16 mouse cellular contexts compared by ENCODE assay signal in the genomic region with DNA sequence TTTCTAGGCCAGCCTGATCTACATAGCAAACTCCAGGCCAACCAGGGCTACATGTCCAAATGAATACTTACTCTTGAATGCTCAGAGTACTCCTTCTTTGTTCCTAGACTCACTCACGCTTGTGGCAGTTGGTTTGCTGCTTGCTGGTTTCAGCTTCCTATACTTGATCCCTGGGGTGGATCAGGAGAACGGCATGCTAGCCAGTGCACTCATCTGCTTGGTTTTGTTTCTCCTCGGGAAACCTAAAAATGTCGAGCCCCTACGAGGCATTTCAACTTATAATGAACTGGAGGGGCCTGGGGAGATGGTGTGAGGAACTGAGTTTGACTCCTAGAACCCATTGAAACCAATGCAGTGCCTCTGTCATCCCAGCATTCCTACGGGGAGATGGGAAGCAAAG.
"Had no signal": no experiment of that assay in that cellular context is flagged by ENCODE, and none has a peak within 500 bp of the region (broad histone marks: within the 10 kb centered on the region; RNA-seq: fewer than 3 reads in every experiment).

No protein-coding gene starts in this region.

- H3K4me2 ChIP-seq: neural tube, embryonic 13.5 days; neural tube, embryonic 15.5 days; stomach, embryonic 15.5 days had no signal

- DNase-seq: retina, postnatal 1 day; right cerebral cortex, adult 18-20 months; right cerebral cortex, postnatal 14 days; right cerebral cortex, postnatal 25 days; right cerebral cortex, postnatal 4 days; spleen, adult 18-20 months; thymus, adult 18-20 months; thymus, adult 2 months; thymus, postnatal 14 days; thymus, postnatal 25 days; thymus, postnatal 36 days; thymus, postnatal 4 days had no signal

- H3K27ac ChIP-seq: neural tube, embryonic 13.5 days; neural tube, embryonic 15.5 days; stomach, embryonic 15.5 days; stomach, postnatal 0 days had no signal

- H3K27me3 ChIP-seq: neural tube, embryonic 13.5 days; neural tube, embryonic 15.5 days; stomach, embryonic 15.5 days had no signal

- H3K4me3 ChIP-seq: neural tube, embryonic 13.5 days; neural tube, embryonic 15.5 days; stomach, embryonic 15.5 days had no signal

- H3K36me3 ChIP-seq: neural tube, embryonic 13.5 days; neural tube, embryonic 15.5 days; stomach, embryonic 15.5 days had no signal

- H3K9me3 ChIP-seq: neural tube, embryonic 13.5 days; neural tube, embryonic 15.5 days; stomach, embryonic 15.5 days had no signal

- H3K9ac ChIP-seq: neural tube, embryonic 13.5 days; neural tube, embryonic 15.5 days; stomach, embryonic 15.5 days had no signal
